Mouse (Mus musculus): ENCODE data around the gene Higd1c.

- TF ChIP-seq EP300 (IDR thresholded peaks at IDR 0.05; ENCODE audit: low read depth) (no peak), CTCF (IDR thresholded peaks at IDR 0.05; ENCODE audit: low read depth) (no peak)
Observed at GRCm38 (mm10) chr15:100402347-100402746, 38.0 kb downstream of the Higd1c start.

All from liver, embryonic 14.5 days (tissue).